Mouse (Mus musculus): ENCODE results near the gene Efhc1. TPM values are rescaled to one million over a fixed set of nuclear protein-coding genes. Genes with fewer than 3 reads are reported as not detected.
"Not testable (repeated sequence)": the region's sequence is repeated elsewhere in the genome, so short reads cannot be mapped to it uniquely, and the experiment has no call there.

Efhc1 gene
- polyA plus RNA-seq, 1 experiment from 2014 or later = 1.8 TPM

- no peaks in the 10 kb centered on the region for H3K27me3 ChIP-seq
- no peak for ATAC-seq (ENCODE audit: low FRiP score, low read depth)
- 63% methylated on average over 11 of the region's 11 CpGs for WGBS
- no peak overlapping the region for H3K9ac ChIP-seq (replicated peaks)
- H3K36me3 ChIP-seq = no peaks in the 10 kb centered on the region
- no peak overlapping the region for H3K4me2 ChIP-seq (replicated peaks)
- no peak overlapping the region for H3K4me3 ChIP-seq
- H3K4me1 ChIP-seq = peaks cover 7% of the 10 kb centered on the region; the same call in 1 of the 2 replicates
- no peaks in the 10 kb centered on the region for H3K9me3 ChIP-seq
- no peak overlapping the region for H3K27ac ChIP-seq (replicated peaks)
Measured at GRCm38 (mm10) chr1:20922612-20923399, 28.6 kb upstream of the Efhc1 start.

- not testable (repeated sequence) for H3K36me3 ChIP-seq; H3K4me2 ChIP-seq (replicated peaks); H3K27me3 ChIP-seq; H3K4me1 ChIP-seq; ATAC-seq (ENCODE audit: low FRiP score, low read depth); H3K27ac ChIP-seq (replicated peaks); H3K9ac ChIP-seq (replicated peaks); H3K9me3 ChIP-seq; H3K4me3 ChIP-seq
- WGBS = 79% methylated on average over 7 of the region's 7 CpGs
Measured at GRCm38 (mm10) chr1:20925324-20925723, 26.1 kb upstream of the Efhc1 start.

GRCm38 (mm10) chr1:20925926-20926325 lies 25.5 kb upstream of the Efhc1 start:
- peaks cover 4% of the 10 kb centered on the region; the same call in 1 of the 2 replicates for H3K4me1 ChIP-seq
- no peak overlapping the region for H3K4me2 ChIP-seq (replicated peaks)
- H3K27ac ChIP-seq (replicated peaks) = no peak overlapping the region
- no peaks in the 10 kb centered on the region for H3K9me3 ChIP-seq
- no peaks in the 10 kb centered on the region for H3K27me3 ChIP-seq
- 94% methylated on average over 4 of the region's 4 CpGs for WGBS
- no peak overlapping the region for H3K4me3 ChIP-seq
- ATAC-seq (ENCODE audit: low FRiP score, low read depth) = no peak
- no peaks in the 10 kb centered on the region for H3K36me3 ChIP-seq
- no peak overlapping the region for H3K9ac ChIP-seq (replicated peaks)

GRCm38 (mm10) chr1:20926376-20926775 lies 25.1 kb upstream of the Efhc1 start:
- 75% methylated on average over 4 of the region's 4 CpGs for WGBS
- no peaks in the 10 kb centered on the region for H3K36me3 ChIP-seq

GRCm38 (mm10) chr1:20928487-20928886 lies 22.9 kb upstream of the Efhc1 start:
- ATAC-seq (ENCODE audit: low FRiP score, low read depth) = no peak
- WGBS = 89% methylated on average over 4 of the region's 4 CpGs

More at GRCm38 (mm10) chr1:20926376-20926775, 25.1 kb upstream of the Efhc1 start:
- Histone ChIP-seq H3K9me3 (no peaks in the 10 kb centered on the region), H3K27ac (replicated peaks) (no peak overlapping the region), H3K4me3 (no peak overlapping the region), H3K4me2 (replicated peaks) (no peak overlapping the region), H3K9ac (replicated peaks) (no peak overlapping the region), H3K4me1 (peaks cover 4% of the 10 kb centered on the region; the same call in 1 of the 2 replicates), H3K27me3 (no peaks in the 10 kb centered on the region)
- ATAC-seq (ENCODE audit: low FRiP score, low read depth) = no peak

GRCm38 (mm10) chr1:20933457-20933856 lies 18.0 kb upstream of the Efhc1 start:
- Histone ChIP-seq H3K9ac (replicated peaks) (no peak overlapping the region), H3K27ac (replicated peaks) (no peak overlapping the region), H3K9me3 (no peaks in the 10 kb centered on the region), H3K27me3 (no peaks in the 10 kb centered on the region), H3K4me2 (replicated peaks) (no peak overlapping the region), H3K36me3 (peaks cover 17% of the 10 kb centered on the region), H3K4me1 (no peaks in the 10 kb centered on the region), H3K4me3 (no peak overlapping the region)
- peak; percentile 90 for ATAC-seq (ENCODE audit: low FRiP score, low read depth)
- WGBS = 22% methylated on average over 7 of the region's 7 CpGs

More at GRCm38 (mm10) chr1:20928487-20928886, 22.9 kb upstream of the Efhc1 start:
- H3K27me3 ChIP-seq = no peaks in the 10 kb centered on the region
- no peak overlapping the region for H3K27ac ChIP-seq (replicated peaks)
- H3K9ac ChIP-seq (replicated peaks) = no peak overlapping the region
- no peaks in the 10 kb centered on the region for H3K4me1 ChIP-seq
- H3K4me2 ChIP-seq (replicated peaks) = no peak overlapping the region
- H3K4me3 ChIP-seq = no peak overlapping the region
- H3K36me3 ChIP-seq = 0 out of 2 replicates have a peak, but pooled peaks cover 3% of the 10 kb centered on the region
- H3K9me3 ChIP-seq = no peaks in the 10 kb centered on the region

GRCm38 (mm10) chr1:20935106-20935505 lies 16.3 kb upstream of the Efhc1 start:
- Histone ChIP-seq H3K27me3 (no peaks in the 10 kb centered on the region), H3K4me3 (no peak overlapping the region), H3K4me1 (no peaks in the 10 kb centered on the region), H3K27ac (replicated peaks) (no peak overlapping the region), H3K36me3 (peaks cover 17% of the 10 kb centered on the region), H3K9ac (replicated peaks) (no peak overlapping the region), H3K4me2 (replicated peaks) (no peak overlapping the region), H3K9me3 (no peaks in the 10 kb centered on the region)
- ATAC-seq (ENCODE audit: low FRiP score, low read depth) = no peak
- WGBS = 94% methylated on average over 22 of the region's 22 CpGs

GRCm38 (mm10) chr1:20939046-20939445 lies 12.4 kb upstream of the Efhc1 start:
- Histone ChIP-seq H3K4me2 (replicated peaks) (no peak overlapping the region), H3K9me3 (peaks cover 5% of the 10 kb centered on the region; the same call in 1 of the 2 replicates), H3K4me3 (no peak overlapping the region), H3K9ac (replicated peaks) (no peak overlapping the region), H3K36me3 (peaks cover 14% of the 10 kb centered on the region), H3K27ac (replicated peaks) (no peak overlapping the region), H3K4me1 (no peaks in the 10 kb centered on the region), H3K27me3 (no peaks in the 10 kb centered on the region)
- WGBS = 34% methylated on average over 3 of the region's 3 CpGs
- ATAC-seq (ENCODE audit: low FRiP score, low read depth) = peak; percentile 70

GRCm38 (mm10) chr1:20940151-20940550 lies 11.3 kb upstream of the Efhc1 start:
- Histone ChIP-seq H3K4me3 (no peak overlapping the region), H3K9me3 (peaks cover 5% of the 10 kb centered on the region; the same call in 1 of the 2 replicates), H3K36me3 (peaks cover 5% of the 10 kb centered on the region), H3K27ac (replicated peaks) (no peak overlapping the region), H3K4me2 (replicated peaks) (no peak overlapping the region), H3K27me3 (no peaks in the 10 kb centered on the region), H3K9ac (replicated peaks) (no peak overlapping the region), H3K4me1 (no peaks in the 10 kb centered on the region)
- ATAC-seq (ENCODE audit: low FRiP score, low read depth) = no peak
- WGBS = 69% methylated on average over 16 of the region's 16 CpGs

- no peak overlapping the region for H3K4me3 ChIP-seq
Measured at GRCm38 (mm10) chr1:20941322-20941721, 10.1 kb upstream of the Efhc1 start.

GRCm38 (mm10) chr1:20941857-20942256 lies 9.6 kb upstream of the Efhc1 start:
- Histone ChIP-seq H3K27me3 (no peaks in the 10 kb centered on the region), H3K27ac (replicated peaks) (no peak overlapping the region), H3K4me1 (no peaks in the 10 kb centered on the region), H3K4me3 (no peak overlapping the region), H3K36me3 (no peaks in the 10 kb centered on the region), H3K9ac (replicated peaks) (no peak overlapping the region), H3K4me2 (replicated peaks) (no peak overlapping the region), H3K9me3 (peaks cover 5% of the 10 kb centered on the region; the same call in 1 of the 2 replicates)
- ATAC-seq (ENCODE audit: low FRiP score, low read depth) = no peak
- 83% methylated on average over 7 of the region's 7 CpGs for WGBS

More at GRCm38 (mm10) chr1:20941322-20941721, 10.1 kb upstream of the Efhc1 start:
- 80% methylated on average over 2 of the region's 2 CpGs for WGBS
- H3K27me3 ChIP-seq = no peaks in the 10 kb centered on the region
- no peaks in the 10 kb centered on the region for H3K36me3 ChIP-seq
- H3K9ac ChIP-seq (replicated peaks) = no peak overlapping the region
- H3K9me3 ChIP-seq = peaks cover 5% of the 10 kb centered on the region; the same call in 1 of the 2 replicates
- no peaks in the 10 kb centered on the region for H3K4me1 ChIP-seq
- ATAC-seq (ENCODE audit: low FRiP score, low read depth) = no peak
- H3K4me2 ChIP-seq (replicated peaks) = no peak overlapping the region
- H3K27ac ChIP-seq (replicated peaks) = no peak overlapping the region

- Histone ChIP-seq H3K9ac (replicated peaks) (no peak overlapping the region), H3K9me3 (peaks cover 5% of the 10 kb centered on the region; the same call in 1 of the 2 replicates), H3K4me3 (no peak overlapping the region), H3K27me3 (no peaks in the 10 kb centered on the region), H3K4me1 (no peaks in the 10 kb centered on the region), H3K4me2 (replicated peaks) (no peak overlapping the region), H3K36me3 (no peaks in the 10 kb centered on the region), H3K27ac (replicated peaks) (no peak overlapping the region)
- ATAC-seq (ENCODE audit: low FRiP score, low read depth) = no peak
- WGBS = 97% methylated on average over 2 of the region's 2 CpGs
Measured at GRCm38 (mm10) chr1:20943016-20943415, 8.4 kb upstream of the Efhc1 start.
